Mouse (Mus musculus) kidney, adult 2 months (tissue): Measurements from ENCODE around the gene Cntnap2. TPM values are rescaled to one million over a fixed set of nuclear protein-coding genes. Genes with fewer than 3 reads are reported as not detected.
A peak's percentile ranks its signal among the peaks of the same experiment; 100 is the strongest.

Experiments used
- DNase-seq: peaks from one replicate; pipeline ENCODE4 v3.0.0; 2021
- H3K27ac ChIP-seq: fragments of 200-500 bp; 2 replicates; pipeline ENCODE4 v1.5.1; 2012; ENCODE audit warnings: low read depth, low read length, control low read depth, inconsistent platforms; ENCODE audit not compliant: insufficient read depth
- H3K27me3 ChIP-seq: fragments of 200-500 bp; replicated peaks from 2 replicates; pipeline ENCODE4 v1.6.1; 2012; ENCODE audit warnings: mild to moderate bottlenecking, moderate library complexity, low read length, inconsistent platforms; ENCODE audit not compliant: control insufficient read depth, insufficient read depth
- H3K36me3 ChIP-seq: fragments of 200-500 bp; 2 replicates; pipeline ENCODE4 v1.6.1; 2012; ENCODE audit warnings: mild to moderate bottlenecking, moderate library complexity, low read length, inconsistent platforms; ENCODE audit not compliant: control insufficient read depth, insufficient read depth
- H3K4me1 ChIP-seq: fragments of 200-500 bp; 2 replicates; pipeline ENCODE4 v1.6.1; 2011; ENCODE audit warnings: low read length; ENCODE audit not compliant: control insufficient read depth, insufficient read depth
- H3K4me3 ChIP-seq: fragments of 200-500 bp; 2 replicates; pipeline ENCODE4 v1.5.1; 2011; ENCODE audit warnings: mild to moderate bottlenecking, low read depth, low read length, control low read depth; ENCODE audit not compliant: insufficient read depth
- CTCF ChIP-seq: fragments of 200-500 bp; conservative IDR thresholded peaks from 2 replicates; pipeline ENCODE4 v1.5.1; 2011; ENCODE audit warnings: low read depth, mild to moderate bottlenecking, control low read depth, low read length, moderate library complexity, mixed read lengths; ENCODE audit not compliant: insufficient read depth, insufficient read length
- POLR2A ChIP-seq: fragments of 200-500 bp; IDR thresholded peaks from one replicate; pipeline ENCODE4 v1.6.1; 2011; ENCODE audit warnings: low read depth, low read length, control low read depth
- WGBS: fragments of 180-500 bp; shearing (Covaris S2); methylation state at CpG from one replicate; pipeline ENCODE4 v1.1.7; 2018; 5-methylcytosine and 5-hydroxymethylcytosine counted together
- polyA plus RNA-seq: library from polyadenylated mRNA; depleted of rRNA; stranded (reverse); fragments of >200 nt; gene quantifications from 2 replicates; pipeline ENCODE4 v1.2.3, GENCODE M21; 2012

Gene Cntnap2
- polyA plus RNA-seq, 1 experiment, result 0.31 TPM

GRCm38 (mm10) chr6:47228676-47229317 is 2169.6 kb downstream of the Cntnap2 start:
- H3K27me3 ChIP-seq, result no peaks in the 10 kb centered on the region
- H3K27ac ChIP-seq, result no peak overlapping the region
- no peaks in the 10 kb centered on the region for H3K4me1 ChIP-seq
- TF ChIP-seq POLR2A, result no peak
- no peak for TF ChIP-seq CTCF
- no peaks in the 10 kb centered on the region for H3K36me3 ChIP-seq
- no peak for DNase-seq
- 40% methylated on average over 7 of the region's 7 CpGs for WGBS
- no peak overlapping the region for H3K4me3 ChIP-seq

- DNase-seq, result no peak
- Histone ChIP-seq H3K4me3 (no peak overlapping the region), H3K27ac (no peak overlapping the region), H3K27me3 (no peaks in the 10 kb centered on the region), H3K4me1 (no peaks in the 10 kb centered on the region), H3K36me3 (no peaks in the 10 kb centered on the region)
- 69% methylated on average over 6 of the region's 6 CpGs for WGBS
- no peak for TF ChIP-seq CTCF
- TF ChIP-seq POLR2A, result no peak
These were observed 2172.4 kb downstream of the Cntnap2 start for GRCm38 (mm10) chr6:47231513-47231912.

DNA sequence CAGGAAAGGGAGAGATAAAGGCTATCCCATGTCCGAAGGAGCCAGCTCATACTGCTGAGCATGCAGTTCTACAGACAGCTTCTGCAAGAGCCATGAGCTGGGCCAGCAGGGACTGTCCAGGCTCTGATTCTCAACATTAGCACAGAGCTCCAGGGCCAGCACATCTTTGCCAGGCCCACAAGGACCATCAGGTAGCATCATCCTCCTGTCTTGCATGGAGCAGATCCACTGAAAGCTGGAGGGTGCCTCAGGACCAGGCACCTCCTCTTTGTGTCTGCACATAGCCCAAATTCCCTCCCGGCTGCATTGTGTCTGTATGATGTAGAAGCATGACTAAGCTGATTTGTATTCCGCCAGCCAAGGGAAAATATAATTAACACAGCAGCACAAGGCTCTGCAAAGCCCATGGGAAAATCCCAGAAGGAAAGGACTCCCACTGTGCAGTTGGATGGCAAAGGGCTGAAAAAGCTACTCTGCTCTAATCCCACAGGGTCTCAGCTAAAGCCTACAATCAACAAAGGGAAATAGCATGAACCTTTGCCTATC is 2180.3 kb downstream of the Cntnap2 start:
- 68% methylated on average over 3 of the region's 3 CpGs for WGBS
- no peak for TF ChIP-seq CTCF
- TF ChIP-seq POLR2A, result no peak
- no peak for DNase-seq
- H3K4me3 ChIP-seq, result no peak overlapping the region
- no peak overlapping the region for H3K27ac ChIP-seq
- H3K36me3 ChIP-seq, result no peaks in the 10 kb centered on the region
- no peaks in the 10 kb centered on the region for H3K27me3 ChIP-seq
- no peaks in the 10 kb centered on the region for H3K4me1 ChIP-seq

DNA sequence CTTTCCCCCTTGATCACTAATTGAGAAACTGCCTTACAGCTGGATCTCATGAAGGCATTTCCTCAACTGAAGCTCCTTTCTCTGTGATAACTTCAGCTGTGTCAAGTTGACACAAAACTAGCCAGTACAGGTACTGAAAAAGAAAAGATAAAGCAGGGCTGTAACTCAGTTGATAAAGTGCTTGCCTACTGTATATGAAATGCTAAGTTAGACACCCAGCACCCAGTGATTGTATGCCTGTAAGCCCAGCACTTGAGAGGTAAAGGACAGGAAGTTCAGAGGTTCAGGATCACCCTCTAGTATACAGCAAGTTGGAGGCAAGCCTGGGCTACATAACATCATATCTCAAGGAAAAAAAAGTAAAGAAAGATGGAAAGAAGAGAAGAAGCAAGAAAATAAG is 2182.2 kb downstream of the Cntnap2 start:
- DNase-seq, result no peak
- no peak for TF ChIP-seq POLR2A
- TF ChIP-seq CTCF, result no peak
- no peak overlapping the region for H3K27ac ChIP-seq
- no peaks in the 10 kb centered on the region for H3K4me1 ChIP-seq
- H3K27me3 ChIP-seq, result no peaks in the 10 kb centered on the region
- no peaks in the 10 kb centered on the region for H3K36me3 ChIP-seq
- no peak overlapping the region for H3K4me3 ChIP-seq

- TF ChIP-seq CTCF (no peak), POLR2A (no peak)
- Histone ChIP-seq H3K36me3 (no peaks in the 10 kb centered on the region), H3K27me3 (no peaks in the 10 kb centered on the region), H3K4me3 (no peak overlapping the region), H3K27ac (no peak overlapping the region), H3K4me1 (no peaks in the 10 kb centered on the region)
- DNase-seq, result peak; percentile 54
- WGBS, result 21% methylated on average over 6 of the region's 6 CpGs
These were observed 2184.9 kb downstream of the Cntnap2 start for GRCm38 (mm10) chr6:47243863-47244606.

DNA sequence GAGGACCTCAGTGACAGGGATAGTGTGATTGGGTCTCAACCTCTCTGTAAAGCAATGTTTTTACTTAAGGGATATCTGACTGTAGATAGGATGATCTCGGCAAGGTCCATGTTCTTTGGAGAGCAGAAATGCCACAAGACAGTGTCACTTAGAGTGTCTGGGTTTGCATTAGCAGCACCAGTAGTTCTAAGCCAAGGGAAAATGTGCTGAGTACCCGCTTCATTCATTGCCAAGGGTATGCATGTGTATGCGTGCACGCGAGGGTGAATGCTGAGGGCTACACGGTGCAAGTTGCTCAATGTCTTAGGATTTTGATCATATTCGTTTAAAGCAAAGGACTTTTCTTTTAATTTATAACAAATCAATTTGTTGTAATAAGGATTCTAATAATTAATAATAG is 2185.5 kb downstream of the Cntnap2 start:
- H3K36me3 ChIP-seq, result no peaks in the 10 kb centered on the region
- no peaks in the 10 kb centered on the region for H3K27me3 ChIP-seq
- DNase-seq, result no peak
- WGBS, result 32% methylated on average over 7 of the region's 7 CpGs
- TF ChIP-seq POLR2A (no peak), CTCF (no peak)
- no peak overlapping the region for H3K4me3 ChIP-seq
- H3K4me1 ChIP-seq, result no peaks in the 10 kb centered on the region
- no peak overlapping the region for H3K27ac ChIP-seq

DNA sequence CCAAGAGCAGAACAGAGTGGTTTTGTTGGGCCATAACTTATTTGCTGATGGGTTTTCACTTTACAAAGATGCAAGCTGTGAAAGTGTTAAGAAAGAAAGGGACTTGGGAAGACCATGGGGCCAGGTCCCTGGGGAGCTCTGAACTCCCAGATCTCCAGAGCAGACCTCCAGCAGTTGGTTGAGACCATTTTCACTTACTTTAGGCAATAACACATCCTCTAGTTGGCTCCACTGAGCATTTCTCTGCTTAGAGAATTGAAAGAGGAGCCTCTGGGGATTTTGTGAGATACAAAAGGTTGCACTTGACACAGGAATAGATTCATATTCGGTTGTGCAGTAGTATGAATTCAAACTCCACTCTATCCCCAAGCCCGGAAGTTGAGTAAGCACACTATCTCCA is 2196.1 kb downstream of the Cntnap2 start:
- 79% methylated on average over 2 of the region's 2 CpGs for WGBS
- TF ChIP-seq POLR2A (no peak), CTCF (no peak)
- no peak for DNase-seq
- Histone ChIP-seq H3K4me1 (no peaks in the 10 kb centered on the region), H3K27me3 (no peaks in the 10 kb centered on the region), H3K4me3 (no peak overlapping the region), H3K27ac (no peak overlapping the region), H3K36me3 (no peaks in the 10 kb centered on the region)
